Comparison of ENCODE assay signal across 7 mouse cellular contexts in the genomic region with DNA sequence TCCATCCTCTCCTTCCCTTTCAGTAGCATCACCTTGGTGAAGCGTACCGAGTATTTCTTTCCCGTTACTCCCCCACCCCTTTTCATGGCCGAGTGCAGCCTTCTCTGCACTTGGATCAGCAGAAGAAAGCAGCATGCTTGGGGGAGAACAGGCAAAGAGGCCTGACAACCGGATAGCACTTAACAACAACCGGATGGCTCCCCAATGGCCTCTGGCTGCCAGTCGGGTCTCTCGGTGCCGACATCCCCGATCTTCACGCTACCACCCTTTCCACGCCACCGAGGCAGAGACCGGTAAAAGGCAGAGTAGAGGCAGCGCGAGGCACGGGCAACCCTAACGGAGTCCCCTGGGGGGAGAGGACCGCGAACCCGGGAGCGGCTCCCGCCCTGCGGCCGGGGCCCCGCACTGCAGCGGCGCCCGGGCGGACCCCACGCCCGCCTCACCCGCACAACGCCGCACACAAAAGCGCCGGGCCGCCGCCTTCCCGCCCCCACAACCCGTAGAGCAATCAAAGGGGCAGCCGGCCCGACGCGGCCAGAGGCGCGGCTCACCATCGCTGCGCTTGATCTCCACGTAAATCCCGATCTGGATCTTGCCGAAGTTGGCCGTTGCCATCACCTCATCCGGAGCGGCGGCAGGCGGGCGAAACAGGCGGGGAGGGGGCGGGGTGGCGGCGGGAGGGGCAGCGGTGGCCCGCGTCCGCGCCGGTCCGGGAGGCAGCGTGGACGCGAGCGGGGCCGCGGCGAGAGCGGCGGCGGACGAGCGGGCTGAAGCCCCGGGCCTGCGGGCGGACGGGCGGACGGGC. TPM values are rescaled to one million over a fixed set of nuclear protein-coding genes. Genes with fewer than 3 reads are reported as not detected.
DNase-seq lines count a peak whose midpoint lies in the region; ATAC-seq and TF ChIP-seq lines count a peak whose summit lies in the region.

A gene (minus strand): TSS at position 666 of the 805 bp plus-strand sequence.

- peak within 1 kb of the TSS; percentile 93 for H3K9ac ChIP-seq in embryonic facial prominence, embryonic 13.5 days
- H3K9ac ChIP-seq in limb, embryonic 15.5 days, result peak within 1 kb of the TSS; percentile 82
- H3K9ac ChIP-seq in midbrain, postnatal 0 days (replicated peaks; ENCODE audit: low read length, poor library complexity, severe bottlenecking), result peak within 1 kb of the TSS; percentile 91

- TF ChIP-seq CTCF in midbrain, postnatal 0 days (IDR thresholded peaks at IDR 0.05), result no peak

- peak within 1 kb of the TSS; percentile 77 for H3K4me2 ChIP-seq in embryonic facial prominence, embryonic 13.5 days
- peak within 1 kb of the TSS; percentile 78 for H3K4me2 ChIP-seq in limb, embryonic 15.5 days
- peak within 1 kb of the TSS; percentile 77 for H3K4me2 ChIP-seq in midbrain, postnatal 0 days (ENCODE audit: low read depth, low read length, poor library complexity, severe bottlenecking)

- H3K36me3 ChIP-seq in embryonic facial prominence, embryonic 13.5 days, result no peaks in the 10 kb centered on the region
- H3K36me3 ChIP-seq in limb, embryonic 15.5 days, result no peaks in the 10 kb centered on the region
- no peaks in the 10 kb centered on the region for H3K36me3 ChIP-seq in midbrain, postnatal 0 days (ENCODE audit: insufficient read depth, low read length)

- ATAC-seq in embryonic facial prominence, embryonic 13.5 days (ENCODE audit: insufficient number of reproducible peaks, insufficient read depth, low FRiP score, low TSS enrichment, low read depth), result peak; percentile 73
- ATAC-seq in limb, embryonic 15.5 days (ENCODE audit: insufficient number of reproducible peaks, low FRiP score, low TSS enrichment, low read depth), result peak; percentile 59
- ATAC-seq in midbrain, postnatal 0 days (ENCODE audit: low FRiP score), result peak; percentile 75

- WGBS in embryonic facial prominence, embryonic 13.5 days, result under 1% methylated on average over 54 of the region's 87 CpGs
- WGBS in limb, embryonic 15.5 days, result under 1% methylated on average over 59 of the region's 87 CpGs
- under 1% methylated on average over 38 of the region's 87 CpGs for WGBS in midbrain, postnatal 0 days

- peak; percentile 70 for DNase-seq in adrenal gland, postnatal 14 days
- DNase-seq in heart, adult 8-10 months (ENCODE audit: low spot score), result peak; percentile 16
- peak; percentile 17 to 21 for DNase-seq in kidney, adult 8-10 months
- DNase-seq in midbrain, postnatal 0 days (ENCODE audit: low spot score), result peak; percentile 57
- DNase-seq in spleen, postnatal 36 days (ENCODE audit: low spot score in 2 of 2), result peak; percentile 37 to 42

- peaks cover 18% of the 10 kb centered on the region for H3K4me1 ChIP-seq in embryonic facial prominence, embryonic 13.5 days
- peaks cover 2% of the 10 kb centered on the region; the same call in 1 of the 2 replicates for H3K4me1 ChIP-seq in limb, embryonic 15.5 days
- no peaks in the 10 kb centered on the region for H3K4me1 ChIP-seq in midbrain, postnatal 0 days (ENCODE audit: insufficient read depth, low read length)

- no peaks in the 10 kb centered on the region for H3K27me3 ChIP-seq in embryonic facial prominence, embryonic 13.5 days
- H3K27me3 ChIP-seq in limb, embryonic 15.5 days, result no peaks in the 10 kb centered on the region
- no peaks in the 10 kb centered on the region for H3K27me3 ChIP-seq in midbrain, postnatal 0 days (ENCODE audit: insufficient read depth, low read length)

- peaks cover 6% of the 10 kb centered on the region; the same call in 1 of the 2 replicates for H3K9me3 ChIP-seq in embryonic facial prominence, embryonic 13.5 days
- H3K9me3 ChIP-seq in limb, embryonic 15.5 days, result no peaks in the 10 kb centered on the region
- no peaks in the 10 kb centered on the region for H3K9me3 ChIP-seq in midbrain, postnatal 0 days (ENCODE audit: low read length)

- peak within 1 kb of the TSS; percentile 93 for H3K27ac ChIP-seq in embryonic facial prominence, embryonic 13.5 days
- peak within 1 kb of the TSS; percentile 93 for H3K27ac ChIP-seq in limb, embryonic 15.5 days
- H3K27ac ChIP-seq in midbrain, postnatal 0 days (ENCODE audit: low read depth, low read length), result peak within 1 kb of the TSS; percentile 98

- peak within 1 kb of the TSS; percentile 83 for H3K4me3 ChIP-seq in embryonic facial prominence, embryonic 13.5 days
- peak within 1 kb of the TSS; percentile 94 for H3K4me3 ChIP-seq in limb, embryonic 15.5 days
- peak within 1 kb of the TSS; percentile 98 for H3K4me3 ChIP-seq in midbrain, postnatal 0 days (ENCODE audit: low read depth, low read length)

RNA-seq across cellular contexts. Expression of the gene that starts here (rescaled TPM):
- total RNA-seq in adrenal gland, postnatal 14 days (2021), result 38.1 and 47.7 TPM in 2 replicates
- polyA plus RNA-seq in embryonic facial prominence, embryonic 13.5 days (2015; fragmentation: Nextera tagmentation; extraction: Ambion mirVana), result 14.3 and 17.7 TPM in 2 replicates
- total RNA-seq in heart, adult 8-10 months (2022), result 10 to 100 TPM; 30.4 to 34.2 (median 31.1) TPM
- 22.7 and 22.9 TPM in 2 replicates for polyA plus RNA-seq in limb, embryonic 15.5 days (2015; fragmentation: Nextera tagmentation; extraction: Ambion mirVana)
- 44.4 and 58.9 TPM in 2 replicates for total RNA-seq in midbrain, postnatal 0 days (2014; rRNA removed)
- 87.4 and 97.3 TPM in 2 replicates for polyA plus RNA-seq in midbrain, postnatal 0 days (2015; fragmentation: Nextera tagmentation; extraction: Ambion mirVana)

Comparison
In these comparisons a context has a peak if more than half of its experiments do, and no peak if none do; other contexts are left out.
1. Peak in every context shown above with its lines: DNase-seq, ATAC-seq, H3K4me3 ChIP-seq and H3K27ac ChIP-seq.
2. DNase-seq: peak in every context shown above with its lines; median percentile 70 in adrenal gland, postnatal 14 days; 57 in midbrain, postnatal 0 days; 40 in spleen, postnatal 36 days; 19 in kidney, adult 8-10 months; 16 in heart, adult 8-10 months.